Mouse (Mus musculus) bone marrow macrophage, adult 2 months (primary cell): ENCODE data around the gene 1700001C19Rik.

ENCODE experiments used
- CTCF ChIP-seq: IDR thresholded peaks from 2 replicates; pipeline ENCODE4 v1.5.1; 2012; ENCODE audit warnings: low read depth, mild to moderate bottlenecking, low read length, moderate library complexity
- POLR2A ChIP-seq: IDR thresholded peaks from 2 replicates; pipeline ENCODE4 v1.6.1; 2012; ENCODE audit warnings: mild to moderate bottlenecking, low read depth, low read length, borderline replicate concordance

DNA sequence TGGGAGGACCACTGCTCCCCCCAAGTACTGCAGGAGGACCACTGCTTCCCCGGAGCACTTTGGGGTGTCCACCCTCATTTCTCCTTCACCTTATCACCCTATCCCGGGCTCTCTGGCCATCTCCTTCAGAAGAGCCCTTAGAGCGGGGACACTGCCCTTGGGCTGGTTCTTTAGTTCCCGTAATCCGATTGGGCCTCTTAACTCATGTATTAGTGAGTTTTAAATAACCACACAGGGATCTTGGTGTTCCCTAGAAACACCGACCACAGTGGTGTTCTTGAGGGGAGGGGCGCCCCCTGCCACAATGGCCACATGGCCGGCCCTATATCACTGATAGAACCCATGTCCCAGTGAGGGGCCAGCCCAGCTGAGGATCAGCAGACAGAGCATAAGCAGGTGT lies 38.1 kb downstream of the 1700001C19Rik start:
- TF ChIP-seq POLR2A (no peak), CTCF (no peak)
